Mouse (Mus musculus) limb, embryonic 12.5 days (tissue): ENCODE results near the gene Letmd1. TPM values are rescaled to one million over a fixed set of nuclear protein-coding genes. Genes with fewer than 3 reads are reported as not detected.
A peak's percentile ranks its signal among the peaks of the same experiment; 100 is the strongest.
"Not testable (repeated sequence)": the region's sequence is repeated elsewhere in the genome, so short reads cannot be mapped to it uniquely, and the experiment has no call there.

Experiments
- ATAC-seq: fragments of 200-750 bp; cut with Nextera tagmentation; 2 replicates; pipeline ENCODE4 v1.8.0; 2017; ENCODE audit warnings: low read depth, moderate TSS enrichment; ENCODE audit not compliant: insufficient number of reproducible peaks, insufficient read depth, low FRiP score, low TSS enrichment
- H3K27ac ChIP-seq: fragments of 300-500 bp; sonication (generic); 2 replicates; pipeline ENCODE4 v1.5.1; 2016; ENCODE audit warnings: mild to moderate bottlenecking, moderate library complexity
- H3K27me3 ChIP-seq: fragments of 300-500 bp; sonication (generic); 2 replicates; pipeline ENCODE4 v1.6.1; 2016; ENCODE audit warnings: mild to moderate bottlenecking, moderate library complexity
- H3K36me3 ChIP-seq: fragments of 300-500 bp; sonication (generic); 2 replicates; pipeline ENCODE4 v1.6.1; 2016; ENCODE audit warnings: mild to moderate bottlenecking, moderate library complexity
- H3K4me1 ChIP-seq: fragments of 300-500 bp; sonication (generic); replicated peaks from 2 replicates; pipeline ENCODE4 v1.6.1; 2016
- H3K4me2 ChIP-seq: fragments of 300-500 bp; sonication (generic); 2 replicates; pipeline ENCODE4 v1.6.1; 2016; ENCODE audit warnings: mild to moderate bottlenecking, moderate library complexity
- H3K4me3 ChIP-seq: fragments of 300-500 bp; sonication (generic); replicated peaks from 2 replicates; pipeline ENCODE4 v1.5.1; 2016; ENCODE audit warnings: mild to moderate bottlenecking
- H3K9ac ChIP-seq: fragments of 300-500 bp; sonication (generic); replicated peaks from 2 replicates; pipeline ENCODE4 v1.6.1; 2016; ENCODE audit warnings: mild to moderate bottlenecking, moderate library complexity
- H3K9me3 ChIP-seq: fragments of 300-500 bp; sonication (generic); 2 replicates; pipeline ENCODE4 v1.6.1; 2016; ENCODE audit warnings: mild to moderate bottlenecking, moderate library complexity
- WGBS: fragments of 180-500 bp; shearing (Covaris S2); methylation state at CpG from one replicate; pipeline ENCODE4 v1.1.7; 2016; 5-methylcytosine and 5-hydroxymethylcytosine counted together
- polyA plus RNA-seq: library from polyadenylated mRNA; unstranded; fragments of >200 nt; fragmentation: Nextera tagmentation; extraction: Ambion mirVana; gene quantifications from 2 replicates; pipeline ENCODE4 v1.2.1, GENCODE M21; 2016

Gene Letmd1
- polyA plus RNA-seq, 1 experiment from 2014 or later, result 29.3 TPM

DNA sequence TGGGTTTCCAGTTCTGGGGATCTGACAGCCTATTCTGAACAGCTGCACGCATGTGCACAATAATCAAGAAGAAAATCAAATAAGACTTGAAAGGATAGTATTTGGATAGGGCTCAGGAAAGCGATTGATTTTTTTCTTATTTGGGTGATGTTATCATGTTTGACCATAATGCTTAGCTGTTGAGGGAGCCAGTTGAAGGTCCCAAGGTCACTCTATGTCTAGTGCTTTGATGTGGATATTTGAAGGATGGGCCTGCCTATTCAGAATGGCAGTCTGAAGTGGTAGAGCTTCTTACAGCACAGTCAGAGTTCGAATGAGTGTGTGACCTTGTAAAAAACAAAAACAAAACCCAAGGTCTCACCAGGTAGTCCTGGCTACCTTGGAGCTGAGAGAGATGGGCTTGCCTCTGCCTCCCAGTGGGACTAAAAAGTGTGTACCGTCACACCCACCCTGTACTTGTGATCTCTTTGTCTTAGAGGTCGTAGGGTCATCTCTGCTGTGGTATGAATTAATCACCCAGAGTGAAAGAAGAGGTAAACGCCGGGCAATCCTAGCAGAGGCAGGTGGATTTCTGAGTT is 5.2 kb downstream of the Letmd1 start:
- ATAC-seq, result no peak
- no peak overlapping the region for H3K4me2 ChIP-seq
- peaks cover 14% of the 10 kb centered on the region for H3K4me1 ChIP-seq
- H3K4me3 ChIP-seq, result no peak overlapping the region
- H3K27ac ChIP-seq, result no peak overlapping the region
- 0 out of 2 replicates have a peak, but pooled peaks cover 3% of the 10 kb centered on the region for H3K9me3 ChIP-seq
- H3K9ac ChIP-seq, result no peak overlapping the region
- no peaks in the 10 kb centered on the region for H3K27me3 ChIP-seq
- 85% methylated on average over 7 of the region's 7 CpGs for WGBS
- H3K36me3 ChIP-seq, result peaks cover 80% of the 10 kb centered on the region

- no peak overlapping the region for H3K4me2 ChIP-seq
- ATAC-seq, result no peak
- peaks cover 97% of the 10 kb centered on the region for H3K36me3 ChIP-seq
These were observed 9.5 kb downstream of the Letmd1 start for GRCm38 (mm10) chr15:100478351-100478750.

DNA sequence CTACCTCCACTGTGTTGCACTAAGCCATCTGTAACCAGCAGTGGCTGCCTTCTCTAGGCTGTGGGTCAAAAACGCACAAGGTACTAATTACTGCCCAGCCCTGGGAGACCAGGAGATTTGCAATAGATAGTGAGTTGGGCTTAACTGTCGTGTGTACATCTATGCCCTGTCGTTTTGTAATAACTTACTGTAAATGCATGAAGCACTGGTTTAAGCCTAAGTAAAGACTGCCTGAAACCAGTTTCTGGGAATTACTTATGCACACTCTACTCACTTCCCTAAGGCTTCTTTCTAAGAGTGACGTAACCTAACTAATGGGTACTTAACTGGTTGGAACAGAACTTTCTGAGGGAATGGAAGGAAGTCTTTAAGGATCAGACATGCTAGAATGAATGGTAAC is 10.1 kb downstream of the Letmd1 start:
- Histone ChIP-seq H3K27me3 (no peaks in the 10 kb centered on the region), H3K4me1 (peaks cover 3% of the 10 kb centered on the region; the same call in 1 of the 2 replicates), H3K27ac (no peak overlapping the region), H3K4me3 (no peak overlapping the region), H3K4me2 (no peak overlapping the region), H3K9me3 (no peaks in the 10 kb centered on the region), H3K9ac (no peak overlapping the region), H3K36me3 (peaks cover 98% of the 10 kb centered on the region)
- no peak for ATAC-seq
- WGBS, result 74% methylated on average over 4 of the region's 4 CpGs

More at GRCm38 (mm10) chr15:100478351-100478750, 9.5 kb downstream of the Letmd1 start:
- Histone ChIP-seq H3K4me3 (no peak overlapping the region), H3K4me1 (peaks cover 3% of the 10 kb centered on the region; the same call in 1 of the 2 replicates), H3K9me3 (no peaks in the 10 kb centered on the region), H3K27ac (no peak overlapping the region), H3K9ac (no peak overlapping the region), H3K27me3 (no peaks in the 10 kb centered on the region)
- 90% methylated on average over 10 of the region's 10 CpGs for WGBS

- Histone ChIP-seq H3K9ac (no peak overlapping the region), H3K36me3 (peaks cover 92% of the 10 kb centered on the region), H3K9me3 (no peaks in the 10 kb centered on the region), H3K4me1 (peaks cover 8% of the 10 kb centered on the region; the same call in 1 of the 2 replicates), H3K4me3 (no peak overlapping the region), H3K27ac (no peak overlapping the region), H3K4me2 (no peak overlapping the region), H3K27me3 (no peaks in the 10 kb centered on the region)
- WGBS, result 93% methylated on average over 3 of the region's 3 CpGs
- no peak for ATAC-seq
These were observed 16.8 kb downstream of the Letmd1 start for GRCm38 (mm10) chr15:100485576-100485975.

GRCm38 (mm10) chr15:100486450-100486849 is 17.6 kb downstream of the Letmd1 start:
- Histone ChIP-seq H3K4me2 (no peak overlapping the region), H3K27me3 (no peaks in the 10 kb centered on the region), H3K9ac (no peak overlapping the region), H3K4me1 (peaks cover 11% of the 10 kb centered on the region; the same call in 1 of the 2 replicates), H3K9me3 (no peaks in the 10 kb centered on the region), H3K4me3 (no peak overlapping the region), H3K27ac (no peak overlapping the region), H3K36me3 (peaks cover 84% of the 10 kb centered on the region)
- 75% methylated on average over 7 of the region's 7 CpGs for WGBS
- no peak for ATAC-seq

DNA sequence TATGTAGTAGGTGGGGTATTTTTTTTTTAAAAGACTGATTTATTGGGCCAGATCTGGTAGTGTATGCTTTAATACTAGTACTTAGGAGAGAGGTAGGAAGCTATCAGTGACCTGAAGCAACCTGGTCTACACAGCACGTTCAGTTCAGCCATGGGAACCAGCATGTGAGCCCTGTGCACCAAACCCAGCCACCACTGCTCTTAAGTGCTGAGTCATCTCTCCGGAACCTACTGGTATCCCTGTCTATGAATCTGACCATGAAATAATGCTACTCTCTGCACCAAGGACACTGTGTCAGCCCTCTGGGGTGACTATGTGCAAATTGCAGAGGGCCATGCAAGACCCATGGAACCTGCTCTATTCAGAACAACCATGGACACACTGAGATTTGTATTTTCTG is 18.2 kb downstream of the Letmd1 start:
- no peak overlapping the region for H3K27ac ChIP-seq
- H3K4me2 ChIP-seq, result no peak overlapping the region
- H3K9ac ChIP-seq, result no peak overlapping the region
- H3K27me3 ChIP-seq, result no peaks in the 10 kb centered on the region
- H3K36me3 ChIP-seq, result peaks cover 78% of the 10 kb centered on the region
- no peaks in the 10 kb centered on the region for H3K9me3 ChIP-seq
- H3K4me3 ChIP-seq, result no peak overlapping the region
- peaks cover 16% of the 10 kb centered on the region for H3K4me1 ChIP-seq
- ATAC-seq, result no peak
- WGBS, result 96% methylated on average over 2 of the region's 2 CpGs

DNA sequence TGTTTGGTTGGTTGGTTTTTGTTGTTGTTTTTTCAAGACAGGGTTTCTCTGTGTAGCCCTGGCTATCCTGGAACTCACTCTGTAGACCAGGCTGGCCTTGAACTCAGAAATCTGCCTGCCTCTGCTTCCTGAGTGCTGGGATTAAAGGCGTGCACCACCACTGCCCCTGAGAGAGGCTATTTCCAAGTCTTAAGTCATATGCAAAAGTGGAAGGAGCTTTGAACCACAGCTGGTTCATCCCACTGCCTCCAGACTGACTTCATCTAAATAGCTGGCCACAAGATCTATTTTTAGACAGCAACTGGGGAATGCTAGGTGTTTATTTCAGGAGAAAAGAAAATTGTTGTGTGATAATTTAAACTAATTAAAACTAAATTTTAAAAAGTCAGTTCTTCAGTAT is 19.5 kb downstream of the Letmd1 start:
- not testable (repeated sequence) for ATAC-seq, H3K4me3 ChIP-seq, H3K9me3 ChIP-seq, H3K27me3 ChIP-seq, H3K27ac ChIP-seq, H3K9ac ChIP-seq, H3K4me2 ChIP-seq
- Histone ChIP-seq H3K4me1 (peaks cover 28% of the 10 kb centered on the region), H3K36me3 (peaks cover 65% of the 10 kb centered on the region)
- WGBS, result 91% methylated on average over 1 of the region's 1 CpGs

GRCm38 (mm10) chr15:100489263-100489662 is 20.4 kb downstream of the Letmd1 start:
- Histone ChIP-seq H3K9ac (no peak overlapping the region), H3K9me3 (no peaks in the 10 kb centered on the region), H3K4me2 (no peak overlapping the region), H3K4me1 (peaks cover 38% of the 10 kb centered on the region), H3K27ac (no peak overlapping the region), H3K4me3 (no peak overlapping the region), H3K27me3 (no peaks in the 10 kb centered on the region), H3K36me3 (peaks cover 55% of the 10 kb centered on the region)
- 91% methylated on average over 15 of the region's 15 CpGs for WGBS
- no peak for ATAC-seq

DNA sequence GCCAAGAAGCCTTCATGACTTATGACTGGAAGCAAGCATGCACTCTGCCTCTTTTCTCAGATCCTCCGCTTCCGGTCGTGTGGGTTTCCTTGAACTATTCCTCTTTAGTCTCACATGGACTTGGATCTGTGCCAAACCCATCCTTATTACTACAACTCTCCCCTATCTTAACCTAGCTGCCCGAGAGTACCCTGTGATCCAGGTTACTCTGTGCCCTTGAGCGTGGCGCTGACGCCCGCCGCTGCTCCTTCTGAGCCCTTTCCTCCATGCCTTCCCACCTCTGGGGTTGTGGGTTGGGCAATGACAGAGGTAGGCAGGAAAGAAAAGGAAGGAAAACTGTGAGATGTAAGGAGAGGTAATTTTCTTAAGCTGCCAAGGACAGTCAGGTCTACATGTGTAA is 23.1 kb downstream of the Letmd1 start:
- H3K36me3 ChIP-seq, result peaks cover 28% of the 10 kb centered on the region
- WGBS, result 81% methylated on average over 9 of the region's 9 CpGs
- no peak overlapping the region for H3K27ac ChIP-seq
- H3K9ac ChIP-seq, result no peak overlapping the region
- H3K9me3 ChIP-seq, result no peaks in the 10 kb centered on the region
- H3K27me3 ChIP-seq, result no peaks in the 10 kb centered on the region
- no peak for ATAC-seq
- H3K4me2 ChIP-seq, result 0 out of 2 replicates have a peak overlapping the region, but pooled peaks have one; percentile 9
- H3K4me3 ChIP-seq, result no peak overlapping the region
- H3K4me1 ChIP-seq, result peaks cover 38% of the 10 kb centered on the region

GRCm38 (mm10) chr15:100494647-100495046 is 25.8 kb downstream of the Letmd1 start:
- H3K9ac ChIP-seq, result peak overlapping the region; percentile 96
- ATAC-seq, result peak; percentile 82
- H3K4me2 ChIP-seq, result peak overlapping the region; percentile 91

GRCm38 (mm10) chr15:100495102-100495501 is 26.3 kb downstream of the Letmd1 start, which contains the start of gene Csrnp2:
Gene Csrnp2 (minus strand): TSS chr15:100495488.
- no peaks in the 10 kb centered on the region for H3K36me3 ChIP-seq
- peaks cover 35% of the 10 kb centered on the region for H3K4me1 ChIP-seq
- peak within 1 kb of the TSS; percentile 96 for H3K9ac ChIP-seq
- H3K4me3 ChIP-seq, result peak within 1 kb of the TSS; percentile 88
- H3K27ac ChIP-seq, result peak within 1 kb of the TSS; percentile 97
- peak; percentile 98 for ATAC-seq
- no peaks in the 10 kb centered on the region for H3K9me3 ChIP-seq
- under 1% methylated on average over 40 of the region's 40 CpGs for WGBS
- no peaks in the 10 kb centered on the region for H3K27me3 ChIP-seq
- peak within 1 kb of the TSS; percentile 91 for H3K4me2 ChIP-seq

More at GRCm38 (mm10) chr15:100494647-100495046, 25.8 kb downstream of the Letmd1 start:
- H3K27me3 ChIP-seq, result no peaks in the 10 kb centered on the region
- peak overlapping the region; percentile 88 for H3K4me3 ChIP-seq
- H3K4me1 ChIP-seq, result peaks cover 36% of the 10 kb centered on the region
- peak overlapping the region; percentile 97 for H3K27ac ChIP-seq
- H3K9me3 ChIP-seq, result no peaks in the 10 kb centered on the region
- WGBS, result under 1% methylated on average over 29 of the region's 29 CpGs
- peaks cover 2% of the 10 kb centered on the region; the same call in 1 of the 2 replicates for H3K36me3 ChIP-seq

DNA sequence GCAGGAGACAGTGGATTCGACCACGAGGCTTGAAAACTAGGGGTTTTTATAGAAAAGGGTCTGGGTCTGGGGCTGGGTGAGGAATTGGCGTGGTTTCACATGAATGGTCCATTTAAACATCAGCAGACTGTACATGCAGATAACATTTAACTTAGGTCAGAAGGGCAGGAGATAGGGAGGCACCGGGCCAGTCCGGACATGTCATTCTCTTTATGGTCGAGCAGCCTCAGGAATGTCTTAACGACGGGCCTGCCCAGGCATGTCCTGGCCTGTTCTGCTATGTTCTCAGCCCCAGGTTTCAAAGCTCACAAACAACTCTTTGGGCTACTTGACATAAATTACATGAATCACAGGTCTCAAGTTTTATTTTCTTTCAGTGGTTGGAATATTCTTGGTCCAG is 30.7 kb downstream of the Letmd1 start:
- peaks cover 19% of the 10 kb centered on the region for H3K36me3 ChIP-seq
- ATAC-seq, H3K4me1 ChIP-seq, H3K9ac ChIP-seq, H3K4me3 ChIP-seq, H3K27me3 ChIP-seq, H3K9me3 ChIP-seq, H3K27ac ChIP-seq, H3K4me2 ChIP-seq: not testable (repeated sequence)
- 79% methylated on average over 8 of the region's 8 CpGs for WGBS
